Mouse (Mus musculus): ENCODE measurements around the gene Slc6a2.
A peak's percentile ranks its signal among the peaks of the same experiment; 100 is the strongest.

Slc6a2 gene

GRCm38 (mm10) chr8:93030664-93031063 lies 70.8 kb downstream of the Slc6a2 start:
- DNase-seq (ENCODE audit: low spot score in 2 of 2) = no peak

- DNase-seq (ENCODE audit: low spot score in 2 of 2) = no peak
These were observed 79.0 kb downstream of the Slc6a2 start for GRCm38 (mm10) chr8:93038831-93039230.

GRCm38 (mm10) chr8:93040256-93040655 lies 80.4 kb downstream of the Slc6a2 start:
- peak; percentile 11 to 37 for DNase-seq (ENCODE audit: low spot score in 2 of 2)

GRCm38 (mm10) chr8:93040776-93041567 lies 81.1 kb downstream of the Slc6a2 start:
- no peak for DNase-seq (ENCODE audit: low spot score in 2 of 2)

GRCm38 (mm10) chr8:93043083-93043482 lies 83.2 kb downstream of the Slc6a2 start:
- no peak for DNase-seq (ENCODE audit: low spot score in 2 of 2)

GRCm38 (mm10) chr8:93048092-93048491 lies 88.2 kb downstream of the Slc6a2 start, which contains the start of gene Ces1a:
TSS of gene Ces1a (minus strand) at chr8:93048192.
- no peak for DNase-seq (ENCODE audit: low spot score in 2 of 2)

GRCm38 (mm10) chr8:93048510-93049416 lies 88.9 kb downstream of the Slc6a2 start:
- peak in 1 of 2 experiments; percentile 37 for DNase-seq (ENCODE audit: low spot score in 2 of 2)

Measured in left cerebral cortex, adult 9 months (tissue).